Mouse (Mus musculus) adrenal gland, postnatal 25 days (tissue): ENCODE measurements at regions not wholly inside any gene's neighbourhood (a gene's known extent, or its start where the extent isn't known, plus 50 kb on each side); places are given as distances from the start of the nearest gene placed in this dataset.
"Not testable (repeated sequence)": the region's sequence is repeated elsewhere in the genome, so short reads cannot be mapped to it uniquely, and the experiment has no call there.

ENCODE experiments used
- DNase-seq: peaks from one replicate; pipeline ENCODE4 v3.0.0; 2021; ENCODE audit warnings: mixed read lengths

DNA sequence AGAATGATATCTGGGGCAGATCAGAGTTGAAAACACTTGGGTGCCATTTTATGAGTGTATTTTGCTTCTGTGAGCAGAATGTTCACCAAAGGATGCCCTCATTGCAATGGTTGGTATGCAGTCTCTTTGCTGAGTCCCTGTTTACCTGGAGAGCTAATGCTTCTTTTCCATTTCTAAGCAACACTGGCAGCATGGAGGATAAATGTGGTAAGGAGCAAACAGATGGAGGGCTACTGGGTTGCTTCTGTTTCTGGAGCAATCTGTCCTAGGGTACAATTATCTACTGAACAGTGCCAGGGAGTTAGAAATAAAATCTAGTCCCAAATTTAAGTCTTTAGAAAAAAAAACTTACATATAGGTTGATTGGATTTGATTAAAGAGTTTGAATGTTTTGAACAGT is 245.9 kb downstream of the AI429214 start:
- no peak for DNase-seq

DNA sequence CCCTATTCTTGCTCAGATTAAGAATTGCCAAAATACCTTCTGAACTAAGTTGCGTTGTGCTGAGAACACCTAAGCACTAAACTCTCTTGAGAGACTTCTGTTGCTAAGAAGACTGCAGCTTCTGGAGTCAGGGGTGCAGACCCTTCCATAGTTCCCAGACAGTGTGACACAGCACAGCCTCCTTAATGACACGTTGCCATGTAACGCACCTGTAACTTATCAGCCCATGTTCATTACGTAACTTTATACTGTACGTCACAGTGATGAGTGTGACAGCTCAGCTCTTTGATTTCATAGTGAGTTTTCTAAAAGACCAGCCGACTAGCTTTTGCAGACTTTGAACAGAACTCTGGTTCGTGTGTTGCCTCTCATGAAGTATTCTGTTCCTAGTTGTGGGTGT is 257.8 kb downstream of the AI429214 start:
- not testable (repeated sequence) for DNase-seq

DNA sequence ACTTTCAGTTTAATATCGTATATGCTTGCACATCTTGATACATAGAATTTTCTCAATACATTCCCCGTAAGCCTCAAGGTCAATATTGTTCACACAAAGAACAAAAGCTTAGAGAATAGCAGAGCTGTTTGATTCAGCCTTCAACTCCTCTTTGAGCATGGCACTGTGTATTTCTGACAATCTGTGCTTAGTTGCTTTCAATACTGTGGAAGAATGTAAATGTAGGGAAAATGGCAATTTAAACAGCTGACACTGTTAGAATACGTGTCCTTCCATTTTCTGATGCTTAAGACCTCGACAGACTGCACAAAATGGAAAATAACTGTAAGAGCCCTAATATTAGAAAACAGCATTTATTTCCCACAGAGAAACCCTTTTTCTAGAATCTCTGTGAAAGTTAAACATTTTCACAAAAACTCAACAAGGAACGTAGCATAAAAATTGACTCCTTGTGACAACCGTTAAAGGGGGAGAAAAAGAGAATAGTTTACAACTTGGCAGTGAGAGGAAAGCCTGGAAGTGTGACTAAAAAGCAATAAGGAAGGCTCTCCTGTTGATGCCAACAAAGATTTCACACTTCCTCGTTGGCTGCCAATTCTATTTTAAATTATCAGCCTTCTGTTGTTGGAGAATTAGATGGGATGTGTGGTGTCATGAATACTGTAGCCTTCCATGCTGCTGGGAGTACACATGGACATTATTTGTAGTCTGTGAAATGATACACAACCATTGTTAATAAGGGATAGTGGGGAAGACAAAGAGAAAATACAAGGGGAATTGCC is 297.9 kb downstream of the AI429214 start:
- no peak for DNase-seq
